Mouse (Mus musculus) lung, embryonic 16.5 days (tissue): ENCODE data around the gene Chek2. TPM values are rescaled to one million over a fixed set of nuclear protein-coding genes. Genes with fewer than 3 reads are reported as not detected.
"Not testable (repeated sequence)": the region's sequence is repeated elsewhere in the genome, so short reads cannot be mapped to it uniquely, and the experiment has no call there.

Source experiments
- ATAC-seq: fragments of 200-750 bp; cut with Nextera tagmentation; 2 replicates; pipeline ENCODE4 v1.8.0; 2017; ENCODE audit warnings: low read depth, mild to moderate bottlenecking, moderate library complexity
- H3K27ac ChIP-seq: fragments of 300-500 bp; sonication (generic); 2 replicates; pipeline ENCODE4 v1.5.1; 2014; ENCODE audit warnings: mild to moderate bottlenecking, control low read depth, low read length
- H3K27me3 ChIP-seq: fragments of 300-500 bp; sonication (generic); 2 replicates; pipeline ENCODE4 v1.6.1; 2014; ENCODE audit warnings: low read depth, low read length, mixed read lengths; ENCODE audit not compliant: control insufficient read depth, insufficient read depth
- H3K36me3 ChIP-seq: fragments of 300-500 bp; sonication (generic); 2 replicates; pipeline ENCODE4 v1.6.1; 2014; ENCODE audit warnings: low read length; ENCODE audit not compliant: control insufficient read depth, insufficient read depth
- H3K4me1 ChIP-seq: fragments of 300-500 bp; sonication (generic); replicated peaks from 2 replicates; pipeline ENCODE4 v1.6.1; 2014; ENCODE audit warnings: low read length, mixed read lengths; ENCODE audit not compliant: control insufficient read depth, insufficient read depth
- H3K4me2 ChIP-seq: fragments of 300-500 bp; sonication (generic); 2 replicates; pipeline ENCODE4 v1.6.1; 2014; ENCODE audit warnings: low read depth, low read length, control low read depth
- H3K4me3 ChIP-seq: fragments of 300-500 bp; sonication (generic); 2 replicates; pipeline ENCODE4 v1.5.1; 2014; ENCODE audit warnings: mild to moderate bottlenecking, low read length, control low read depth
- H3K9ac ChIP-seq: fragments of 300-500 bp; sonication (generic); 2 replicates; pipeline ENCODE4 v1.6.1; 2014; ENCODE audit warnings: low read length, control low read depth
- H3K9me3 ChIP-seq: fragments of 300-500 bp; sonication (generic); 2 replicates; pipeline ENCODE4 v1.6.1; 2016; ENCODE audit warnings: low read length; ENCODE audit not compliant: control insufficient read depth
- WGBS: fragments of 180-500 bp; shearing (Covaris S2); extraction: QIAGEN DNeasy Blood & Tissue Kit; methylation state at CpG from one replicate; pipeline ENCODE4 v1.1.7; 2014; 5-methylcytosine and 5-hydroxymethylcytosine counted together
- polyA plus RNA-seq: library from polyadenylated mRNA; unstranded; fragments of >200 nt; fragmentation: Nextera tagmentation; extraction: Ambion mirVana; gene quantifications from 2 replicates; pipeline ENCODE4 v1.2.1, GENCODE M21; 2015

Gene Chek2
- polyA plus RNA-seq, 1 experiment from 2014 or later = 32.1 TPM

GRCm38 (mm10) chr5:110868460-110868859, 28.7 kb downstream of the Chek2 start:
- Histone ChIP-seq H3K4me3 (no peak overlapping the region), H3K9me3 (no peaks in the 10 kb centered on the region), H3K27me3 (no peaks in the 10 kb centered on the region), H3K9ac (no peak overlapping the region), H3K36me3 (peaks cover 4% of the 10 kb centered on the region; the same call in 1 of the 2 replicates), H3K4me1 (no peaks in the 10 kb centered on the region), H3K4me2 (no peak overlapping the region), H3K27ac (no peak overlapping the region)
- ATAC-seq = no peak
- WGBS = 56% methylated on average over 4 of the region's 4 CpGs

- peaks cover 4% of the 10 kb centered on the region; the same call in 1 of the 2 replicates for H3K36me3 ChIP-seq
- H3K4me1 ChIP-seq = no peaks in the 10 kb centered on the region
- H3K9me3 ChIP-seq = no peaks in the 10 kb centered on the region
- WGBS = 16% methylated on average over 8 of the region's 8 CpGs
- H3K9ac ChIP-seq = no peak overlapping the region
- H3K4me3 ChIP-seq = no peak overlapping the region
- ATAC-seq = no peak
- H3K4me2 ChIP-seq = no peak overlapping the region
- H3K27ac ChIP-seq = no peak overlapping the region
- no peaks in the 10 kb centered on the region for H3K27me3 ChIP-seq
Observed at GRCm38 (mm10) chr5:110869242-110869669, 29.5 kb downstream of the Chek2 start.

GRCm38 (mm10) chr5:110873160-110873559, 33.4 kb downstream of the Chek2 start:
- Histone ChIP-seq H3K36me3 (peaks cover 4% of the 10 kb centered on the region; the same call in 1 of the 2 replicates), H3K27ac (no peak overlapping the region), H3K4me2 (no peak overlapping the region), H3K4me3 (no peak overlapping the region), H3K4me1 (no peaks in the 10 kb centered on the region), H3K9ac (no peak overlapping the region), H3K9me3 (no peaks in the 10 kb centered on the region), H3K27me3 (no peaks in the 10 kb centered on the region)
- 85% methylated on average over 6 of the region's 6 CpGs for WGBS
- ATAC-seq = no peak

- Histone ChIP-seq H3K4me3 (no peak overlapping the region), H3K27me3 (no peaks in the 10 kb centered on the region), H3K36me3 (peaks cover 4% of the 10 kb centered on the region; the same call in 1 of the 2 replicates), H3K4me2 (no peak overlapping the region), H3K4me1 (no peaks in the 10 kb centered on the region; the same call in 1 of the 2 replicates), H3K9me3 (no peaks in the 10 kb centered on the region), H3K9ac (no peak overlapping the region), H3K27ac (no peak overlapping the region)
- ATAC-seq = no peak
Observed at GRCm38 (mm10) chr5:110874711-110875110, 34.9 kb downstream of the Chek2 start.

- peaks cover 3% of the 10 kb centered on the region for H3K4me1 ChIP-seq
- H3K9ac ChIP-seq = no peak overlapping the region
- H3K4me3 ChIP-seq = no peak overlapping the region
- no peaks in the 10 kb centered on the region for H3K9me3 ChIP-seq
- no peak overlapping the region for H3K4me2 ChIP-seq
- peaks cover 4% of the 10 kb centered on the region; the same call in 1 of the 2 replicates for H3K36me3 ChIP-seq
- no peak for ATAC-seq
- no peak overlapping the region for H3K27ac ChIP-seq
- no peaks in the 10 kb centered on the region for H3K27me3 ChIP-seq
- 90% methylated on average over 1 of the region's 1 CpGs for WGBS
Observed at GRCm38 (mm10) chr5:110875286-110875685, 35.5 kb downstream of the Chek2 start.

GRCm38 (mm10) chr5:110877666-110878505, 38.1 kb downstream of the Chek2 start:
- Histone ChIP-seq H3K4me2 (no peak overlapping the region), H3K4me3 (no peak overlapping the region), H3K9ac (no peak overlapping the region), H3K9me3 (no peaks in the 10 kb centered on the region), H3K4me1 (peaks cover 6% of the 10 kb centered on the region), H3K36me3 (peaks cover 2% of the 10 kb centered on the region; the same call in 1 of the 2 replicates), H3K27ac (no peak overlapping the region), H3K27me3 (no peaks in the 10 kb centered on the region)
- WGBS = 92% methylated on average over 5 of the region's 5 CpGs
- ATAC-seq = no peak

- H3K4me1 ChIP-seq, H3K4me2 ChIP-seq, H3K4me3 ChIP-seq, H3K9me3 ChIP-seq, H3K9ac ChIP-seq, ATAC-seq, H3K36me3 ChIP-seq, H3K27ac ChIP-seq, H3K27me3 ChIP-seq: not testable (repeated sequence)
- 94% methylated on average over 1 of the region's 1 CpGs for WGBS
Observed at GRCm38 (mm10) chr5:110878526-110878925, 38.7 kb downstream of the Chek2 start.

- Histone ChIP-seq H3K9me3 (no peaks in the 10 kb centered on the region), H3K4me3 (peak overlapping the region; percentile 84), H3K4me1 (peaks cover 6% of the 10 kb centered on the region), H3K27ac (peak overlapping the region; percentile 27), H3K4me2 (peak overlapping the region; percentile 95), H3K9ac (peak overlapping the region; percentile 89), H3K36me3 (no peaks in the 10 kb centered on the region), H3K27me3 (no peaks in the 10 kb centered on the region)
- no peak for ATAC-seq
- 61% methylated on average over 7 of the region's 7 CpGs for WGBS
Observed at GRCm38 (mm10) chr5:110879042-110879441, 39.3 kb downstream of the Chek2 start.

GRCm38 (mm10) chr5:110879584-110880374, 40.0 kb downstream of the Chek2 start, which contains the start of gene Ttc28:
Gene Ttc28, plus strand, starts transcription at chr5:110879803.
- Histone ChIP-seq H3K9ac (peak within 1 kb of the TSS; percentile 89), H3K9me3 (no peaks in the 10 kb centered on the region), H3K4me2 (peak within 1 kb of the TSS; percentile 95), H3K27ac (peak within 1 kb of the TSS; percentile 57), H3K4me1 (peaks cover 6% of the 10 kb centered on the region), H3K4me3 (peak within 1 kb of the TSS; percentile 84), H3K36me3 (no peaks in the 10 kb centered on the region), H3K27me3 (no peaks in the 10 kb centered on the region)
- ATAC-seq = peak; percentile 95
- under 1% methylated on average over 63 of the region's 101 CpGs for WGBS
